Mouse (Mus musculus): ENCODE data around the gene Ccdc170.

Gene Ccdc170

GRCm38 (mm10) chr10:4522116-4522515 is 39.8 kb downstream of the Ccdc170 start:
- DNase-seq = no peak

GRCm38 (mm10) chr10:4523078-4523477 is 40.8 kb downstream of the Ccdc170 start:
- no peak for DNase-seq

- no peak for DNase-seq
Observed at GRCm38 (mm10) chr10:4528043-4528442, 45.7 kb downstream of the Ccdc170 start.

- DNase-seq = no peak
Observed at GRCm38 (mm10) chr10:4530638-4531235, 48.4 kb downstream of the Ccdc170 start.

- DNase-seq = no peak
Observed at GRCm38 (mm10) chr10:4531933-4532332, 49.6 kb downstream of the Ccdc170 start.

- no peak for DNase-seq
Observed at GRCm38 (mm10) chr10:4532731-4533130, 50.4 kb downstream of the Ccdc170 start.

GRCm38 (mm10) chr10:4533873-4534272 is 51.6 kb downstream of the Ccdc170 start:
- DNase-seq = no peak

GRCm38 (mm10) chr10:4545550-4545949 is 63.2 kb downstream of the Ccdc170 start:
- DNase-seq = no peak

- DNase-seq = no peak
Observed at GRCm38 (mm10) chr10:4553442-4554119, 71.3 kb downstream of the Ccdc170 start.

- peak; percentile 3 for DNase-seq
Observed at GRCm38 (mm10) chr10:4556842-4557377, 74.6 kb downstream of the Ccdc170 start.

GRCm38 (mm10) chr10:4559132-4559531 is 76.8 kb downstream of the Ccdc170 start:
- DNase-seq = no peak

GRCm38 (mm10) chr10:4565148-4565547 is 82.8 kb downstream of the Ccdc170 start:
- no peak for DNase-seq

- no peak for DNase-seq
Observed at GRCm38 (mm10) chr10:4570778-4571177, 88.5 kb downstream of the Ccdc170 start.

- DNase-seq = no peak
Observed at GRCm38 (mm10) chr10:4571304-4571703, 89.0 kb downstream of the Ccdc170 start.

- DNase-seq = no peak
Observed at GRCm38 (mm10) chr10:4581905-4582304, 99.6 kb downstream of the Ccdc170 start.

GRCm38 (mm10) chr10:4586691-4587090 is 104.4 kb downstream of the Ccdc170 start:
- no peak for DNase-seq

- DNase-seq = no peak
Observed at GRCm38 (mm10) chr10:4589576-4589975, 107.3 kb downstream of the Ccdc170 start.

- DNase-seq = no peak
Observed at GRCm38 (mm10) chr10:4590956-4591355, 108.7 kb downstream of the Ccdc170 start.

GRCm38 (mm10) chr10:4593828-4594227 is 111.5 kb downstream of the Ccdc170 start:
- peak; percentile 41 for DNase-seq

GRCm38 (mm10) chr10:4597211-4597610 is 114.9 kb downstream of the Ccdc170 start:
- no peak for DNase-seq

- peak; percentile 64 for DNase-seq
Observed at GRCm38 (mm10) chr10:4598244-4598842, 116.0 kb downstream of the Ccdc170 start.

GRCm38 (mm10) chr10:4598916-4599315 is 116.6 kb downstream of the Ccdc170 start:
- DNase-seq = no peak

GRCm38 (mm10) chr10:4599591-4599990 is 117.3 kb downstream of the Ccdc170 start:
- DNase-seq = no peak

All from lung, postnatal 36 days (tissue).